Mouse (Mus musculus) intestine, postnatal 0 days (tissue): ENCODE data around the gene Entpd8. TPM values are rescaled to one million over a fixed set of nuclear protein-coding genes. Genes with fewer than 3 reads are reported as not detected.

Experiments
- ATAC-seq: fragments of 200-750 bp; cut with Nextera tagmentation; 2 replicates; pipeline ENCODE4 v1.8.0; 2017; ENCODE audit warnings: mild to moderate bottlenecking, moderate TSS enrichment, moderate library complexity
- H3K27ac ChIP-seq: fragments of 300-500 bp; sonication (generic); 2 replicates; pipeline ENCODE4 v1.5.1; 2014; ENCODE audit warnings: mild to moderate bottlenecking, low read depth, low read length, moderate library complexity
- H3K27me3 ChIP-seq: fragments of 300-500 bp; sonication (generic); replicated peaks from 2 replicates; pipeline ENCODE4 v1.6.1; 2014; ENCODE audit warnings: low read length, mixed read lengths; ENCODE audit not compliant: control insufficient read depth, insufficient read depth
- H3K36me3 ChIP-seq: fragments of 300-500 bp; sonication (generic); 2 replicates; pipeline ENCODE4 v1.6.1; 2014; ENCODE audit warnings: mild to moderate bottlenecking, moderate library complexity; ENCODE audit not compliant: control insufficient read depth, insufficient read depth
- H3K4me1 ChIP-seq: fragments of 300-500 bp; sonication (generic); replicated peaks from 2 replicates; pipeline ENCODE4 v1.6.1; 2014; ENCODE audit warnings: antibody characterized with exemption, low read length, mixed read lengths; ENCODE audit not compliant: control insufficient read depth, insufficient read depth
- H3K4me2 ChIP-seq: fragments of 300-500 bp; sonication (generic); replicated peaks from 2 replicates; pipeline ENCODE4 v1.6.1; 2014; ENCODE audit warnings: low read depth, mild to moderate bottlenecking, moderate library complexity
- H3K4me3 ChIP-seq: fragments of 300-500 bp; sonication (generic); 2 replicates; pipeline ENCODE4 v1.5.1; 2014; ENCODE audit warnings: low read depth, low read length
- H3K9ac ChIP-seq: fragments of 300-500 bp; sonication (generic); 2 replicates; pipeline ENCODE4 v1.6.1; 2014; ENCODE audit warnings: mild to moderate bottlenecking, low read depth, low read length
- H3K9me3 ChIP-seq: fragments of 300-500 bp; sonication (generic); 2 replicates; pipeline ENCODE4 v1.6.1; 2016; ENCODE audit warnings: mixed run types; ENCODE audit not compliant: control insufficient read depth
- CTCF ChIP-seq: sonication (generic); IDR thresholded peaks from 2 replicates; pipeline ENCODE4 v1.5.1; 2016; ENCODE audit warnings: low read depth, mild to moderate bottlenecking, control low read depth, antibody characterized with exemption, moderate library complexity
- WGBS: fragments of 180-500 bp; shearing (Covaris S2); extraction: QIAGEN DNeasy Blood & Tissue Kit; methylation state at CpG from one replicate; pipeline ENCODE4 v1.1.7; 2014; 5-methylcytosine and 5-hydroxymethylcytosine counted together
- polyA plus RNA-seq: library from polyadenylated mRNA; unstranded; fragments of >200 nt; fragmentation: Nextera tagmentation; extraction: Ambion mirVana; gene quantifications from 2 replicates; pipeline ENCODE4 v1.2.1, GENCODE M21; 2015

Gene Entpd8
- 24.6 and 25.9 TPM in 2 replicates for polyA plus RNA-seq

- H3K9me3 ChIP-seq: no peaks in the 10 kb centered on the region
- no peaks in the 10 kb centered on the region for H3K4me1 ChIP-seq
- no peaks in the 10 kb centered on the region for H3K27me3 ChIP-seq
- peak; percentile 82 for ATAC-seq
- WGBS: 39% methylated on average over 5 of the region's 5 CpGs
- peak within 1 kb of the TSS; percentile 30 for H3K4me3 ChIP-seq
- H3K4me2 ChIP-seq: peak within 1 kb of the TSS; percentile 64
- peak within 1 kb of the TSS; percentile 43 for H3K9ac ChIP-seq
- TF ChIP-seq CTCF: peak; percentile 39
- no peaks in the 10 kb centered on the region; the same call in 1 of the 2 replicates for H3K36me3 ChIP-seq
- peak within 1 kb of the TSS; percentile 87 for H3K27ac ChIP-seq
Observed at GRCm38 (mm10) chr2:25080076-25080475, at the start of gene Entpd8. Gene Entpd8 (plus strand): TSS chr2:25080304.

GRCm38 (mm10) chr2:25034994-25035393, 45.1 kb upstream of the Entpd8 start:
- Histone ChIP-seq H3K9me3 (no peaks in the 10 kb centered on the region), H3K4me3 (no peak overlapping the region), H3K9ac (no peak overlapping the region), H3K27ac (no peak overlapping the region), H3K27me3 (no peaks in the 10 kb centered on the region), H3K4me1 (no peaks in the 10 kb centered on the region), H3K4me2 (no peak overlapping the region), H3K36me3 (peaks cover 10% of the 10 kb centered on the region; the same call in 1 of the 2 replicates)
- WGBS: 94% methylated on average over 4 of the region's 4 CpGs
- TF ChIP-seq CTCF: no peak
- peak; percentile 31; the same call in 1 of the 2 replicates for ATAC-seq

GRCm38 (mm10) chr2:25040089-25040488, 40.0 kb upstream of the Entpd8 start:
- H3K9me3 ChIP-seq: no peaks in the 10 kb centered on the region
- 80% methylated on average over 5 of the region's 5 CpGs for WGBS
- no peak for TF ChIP-seq CTCF
- H3K4me3 ChIP-seq: no peak overlapping the region
- no peak overlapping the region for H3K27ac ChIP-seq
- no peaks in the 10 kb centered on the region for H3K27me3 ChIP-seq
- H3K36me3 ChIP-seq: peaks cover 18% of the 10 kb centered on the region; the same call in 1 of the 2 replicates
- H3K9ac ChIP-seq: no peak overlapping the region
- no peak overlapping the region for H3K4me2 ChIP-seq
- ATAC-seq: no peak
- H3K4me1 ChIP-seq: no peaks in the 10 kb centered on the region

GRCm38 (mm10) chr2:25050921-25051320, 29.2 kb upstream of the Entpd8 start:
- TF ChIP-seq CTCF: no peak
- Histone ChIP-seq H3K27ac (no peak overlapping the region), H3K9me3 (no peaks in the 10 kb centered on the region), H3K9ac (no peak overlapping the region), H3K27me3 (no peaks in the 10 kb centered on the region), H3K36me3 (peaks cover 34% of the 10 kb centered on the region), H3K4me2 (no peak overlapping the region), H3K4me1 (0 out of 2 replicates have a peak, but pooled peaks cover 2% of the 10 kb centered on the region), H3K4me3 (no peak overlapping the region)
- ATAC-seq: no peak
- WGBS: 86% methylated on average over 7 of the region's 7 CpGs

GRCm38 (mm10) chr2:25051450-25051849, 28.7 kb upstream of the Entpd8 start:
- H3K4me3 ChIP-seq: no peak overlapping the region

GRCm38 (mm10) chr2:25053101-25053500, 27.0 kb upstream of the Entpd8 start:
- Histone ChIP-seq H3K36me3 (peaks cover 42% of the 10 kb centered on the region), H3K4me1 (0 out of 2 replicates have a peak, but pooled peaks cover 2% of the 10 kb centered on the region), H3K9ac (no peak overlapping the region), H3K27me3 (no peaks in the 10 kb centered on the region), H3K4me2 (no peak overlapping the region), H3K27ac (no peak overlapping the region), H3K9me3 (no peaks in the 10 kb centered on the region), H3K4me3 (no peak overlapping the region)
- WGBS: 95% methylated on average over 6 of the region's 6 CpGs
- no peak for ATAC-seq
- no peak for TF ChIP-seq CTCF

More at GRCm38 (mm10) chr2:25051450-25051849, 28.7 kb upstream of the Entpd8 start:
- 75% methylated on average over 8 of the region's 8 CpGs for WGBS
- H3K4me2 ChIP-seq: no peak overlapping the region
- H3K9ac ChIP-seq: no peak overlapping the region
- H3K4me1 ChIP-seq: 0 out of 2 replicates have a peak, but pooled peaks cover 2% of the 10 kb centered on the region
- TF ChIP-seq CTCF: no peak
- no peak for ATAC-seq
- H3K9me3 ChIP-seq: no peaks in the 10 kb centered on the region
- H3K27me3 ChIP-seq: no peaks in the 10 kb centered on the region
- no peak overlapping the region for H3K27ac ChIP-seq
- H3K36me3 ChIP-seq: peaks cover 34% of the 10 kb centered on the region
